Comparison of ENCODE assay signal across 22 mouse cellular contexts in genomic region chr14:102782227-102782626, GRCm38 (mm10).
"Had no signal": no experiment of that assay in that cellular context is flagged by ENCODE, and none has a peak within 500 bp of the region (broad histone marks: within the 10 kb centered on the region; RNA-seq: fewer than 3 reads in every experiment).

No protein-coding gene starts in this region.

- H3K4me1 ChIP-seq: heart, embryonic 10.5 days; heart, embryonic 12.5 days; hindbrain, embryonic 10.5 days; hindbrain, embryonic 12.5 days; intestine, embryonic 15.5 days; limb, embryonic 10.5 days; limb, embryonic 12.5 days; liver, embryonic 13.5 days; liver, embryonic 15.5 days had no signal

- H3K4me3 ChIP-seq: heart, embryonic 10.5 days; heart, embryonic 12.5 days; hindbrain, embryonic 10.5 days; hindbrain, embryonic 12.5 days; intestine, embryonic 15.5 days; layer of hippocampus, adult 2 months; left cerebral cortex, adult 2 months; limb, embryonic 10.5 days; limb, embryonic 12.5 days; liver, embryonic 13.5 days; liver, embryonic 15.5 days had no signal

- DNase-seq: gastrocnemius, postnatal 14 days; gastrocnemius, postnatal 36 days; heart, adult 18-20 months; heart, postnatal 10 days; heart, postnatal 4 days; kidney, adult 18-20 months; kidney, adult 8-10 months; kidney, postnatal 10 days; kidney, postnatal 25 days; kidney, postnatal 4 days; liver; liver, embryonic 13.5 days had no signal
